Mouse (Mus musculus): ENCODE data around the gene Med26. TPM values are rescaled to one million over a fixed set of nuclear protein-coding genes. Genes with fewer than 3 reads are reported as not detected.

The Med26 gene
- polyA plus RNA-seq, 1 experiment from 2014 or later = 19.4 TPM

GRCm38 (mm10) chr8:72534888-72535287 is 13.2 kb downstream of the Med26 start:
- H3K9ac ChIP-seq = no peak overlapping the region
- no peak overlapping the region for H3K4me2 ChIP-seq (replicated peaks)
- no peak for ATAC-seq (ENCODE audit: low FRiP score, low read depth)
- H3K4me1 ChIP-seq = no peaks in the 10 kb centered on the region
- no peaks in the 10 kb centered on the region for H3K27me3 ChIP-seq
- H3K36me3 ChIP-seq = peaks cover 7% of the 10 kb centered on the region; the same call in 1 of the 2 replicates
- H3K9me3 ChIP-seq = no peaks in the 10 kb centered on the region
- no peak overlapping the region for H3K27ac ChIP-seq
- 95% methylated on average over 3 of the region's 3 CpGs for WGBS
- H3K4me3 ChIP-seq = no peak overlapping the region

GRCm38 (mm10) chr8:72532103-72532502 is 16.0 kb downstream of the Med26 start:
- no peak for ATAC-seq (ENCODE audit: low FRiP score, low read depth)
- no peak overlapping the region for H3K4me3 ChIP-seq
- peaks cover 9% of the 10 kb centered on the region for H3K36me3 ChIP-seq
- H3K27ac ChIP-seq = no peak overlapping the region
- no peak overlapping the region for H3K9ac ChIP-seq
- H3K4me1 ChIP-seq = no peaks in the 10 kb centered on the region
- no peak overlapping the region for H3K4me2 ChIP-seq (replicated peaks)
- H3K27me3 ChIP-seq = no peaks in the 10 kb centered on the region
- 94% methylated on average over 1 of the region's 1 CpGs for WGBS
- H3K9me3 ChIP-seq = no peaks in the 10 kb centered on the region

GRCm38 (mm10) chr8:72521888-72522287 is 26.2 kb downstream of the Med26 start:
- peaks cover 7% of the 10 kb centered on the region for H3K36me3 ChIP-seq
- no peak overlapping the region for H3K9ac ChIP-seq
- H3K27me3 ChIP-seq = no peaks in the 10 kb centered on the region
- no peak for ATAC-seq (ENCODE audit: low FRiP score, low read depth)
- no peak overlapping the region for H3K27ac ChIP-seq
- no peaks in the 10 kb centered on the region for H3K4me1 ChIP-seq
- no peak overlapping the region for H3K4me3 ChIP-seq
- H3K4me2 ChIP-seq (replicated peaks) = no peak overlapping the region
- H3K9me3 ChIP-seq = no peaks in the 10 kb centered on the region

- no peaks in the 10 kb centered on the region for H3K9me3 ChIP-seq
- H3K4me2 ChIP-seq (replicated peaks) = no peak overlapping the region
- no peaks in the 10 kb centered on the region for H3K4me1 ChIP-seq
- H3K9ac ChIP-seq = no peak overlapping the region
- H3K36me3 ChIP-seq = peaks cover 4% of the 10 kb centered on the region; the same call in 1 of the 2 replicates
- no peak overlapping the region for H3K27ac ChIP-seq
- H3K4me3 ChIP-seq = no peak overlapping the region
- H3K27me3 ChIP-seq = no peaks in the 10 kb centered on the region
- 76% methylated on average over 7 of the region's 7 CpGs for WGBS
- no peak for ATAC-seq (ENCODE audit: low FRiP score, low read depth)
These were observed 30.6 kb downstream of the Med26 start for GRCm38 (mm10) chr8:72517421-72517988.

- H3K4me2 ChIP-seq (replicated peaks) = no peak overlapping the region
- H3K27me3 ChIP-seq = no peaks in the 10 kb centered on the region
- H3K27ac ChIP-seq = no peak overlapping the region
- H3K36me3 ChIP-seq = peaks cover 4% of the 10 kb centered on the region; the same call in 1 of the 2 replicates
- no peak overlapping the region for H3K9ac ChIP-seq
- H3K9me3 ChIP-seq = no peaks in the 10 kb centered on the region
- 0 out of 2 replicates have a peak, but pooled peaks cover 4% of the 10 kb centered on the region for H3K4me1 ChIP-seq
- H3K4me3 ChIP-seq = no peak overlapping the region
- WGBS = 91% methylated on average over 1 of the region's 1 CpGs
- no peak for ATAC-seq (ENCODE audit: low FRiP score, low read depth)
These were observed 34.9 kb downstream of the Med26 start for GRCm38 (mm10) chr8:72513158-72513557.

GRCm38 (mm10) chr8:72512648-72513047 is 35.4 kb downstream of the Med26 start:
- ATAC-seq (ENCODE audit: low FRiP score, low read depth) = no peak
- H3K4me2 ChIP-seq (replicated peaks) = no peak overlapping the region
- H3K27ac ChIP-seq = no peak overlapping the region
- 90% methylated on average over 1 of the region's 1 CpGs for WGBS
- H3K27me3 ChIP-seq = no peaks in the 10 kb centered on the region
- peaks cover 4% of the 10 kb centered on the region; the same call in 1 of the 2 replicates for H3K36me3 ChIP-seq
- H3K4me1 ChIP-seq = peaks cover 6% of the 10 kb centered on the region; the same call in 1 of the 2 replicates
- H3K4me3 ChIP-seq = no peak overlapping the region
- H3K9ac ChIP-seq = no peak overlapping the region
- no peaks in the 10 kb centered on the region for H3K9me3 ChIP-seq

- no peak for ATAC-seq (ENCODE audit: low FRiP score, low read depth)
- Histone ChIP-seq H3K27me3 (no peaks in the 10 kb centered on the region), H3K36me3 (peaks cover 15% of the 10 kb centered on the region), H3K4me3 (no peak overlapping the region), H3K4me1 (peaks cover 23% of the 10 kb centered on the region; the same call in 1 of the 2 replicates), H3K27ac (no peak overlapping the region; the same call in 1 of the 2 replicates), H3K9me3 (no peaks in the 10 kb centered on the region), H3K4me2 (replicated peaks) (no peak overlapping the region), H3K9ac (no peak overlapping the region)
- WGBS = 86% methylated on average over 1 of the region's 1 CpGs
These were observed 40.6 kb downstream of the Med26 start for GRCm38 (mm10) chr8:72507505-72507904.

GRCm38 (mm10) chr8:72504637-72505314 is 43.3 kb downstream of the Med26 start:
- Histone ChIP-seq H3K36me3 (peaks cover 21% of the 10 kb centered on the region), H3K27me3 (no peaks in the 10 kb centered on the region), H3K27ac (no peak overlapping the region), H3K9me3 (no peaks in the 10 kb centered on the region), H3K4me3 (no peak overlapping the region), H3K9ac (no peak overlapping the region), H3K4me2 (replicated peaks) (no peak overlapping the region), H3K4me1 (peaks cover 20% of the 10 kb centered on the region; the same call in 1 of the 2 replicates)
- ATAC-seq (ENCODE audit: low FRiP score, low read depth) = no peak

GRCm38 (mm10) chr8:72504137-72504536 is 43.9 kb downstream of the Med26 start:
- H3K36me3 ChIP-seq = peaks cover 24% of the 10 kb centered on the region
- H3K4me3 ChIP-seq = no peak overlapping the region
- H3K4me1 ChIP-seq = peaks cover 20% of the 10 kb centered on the region; the same call in 1 of the 2 replicates
- H3K9ac ChIP-seq = no peak overlapping the region; the same call in 1 of the 2 replicates
- no peaks in the 10 kb centered on the region for H3K9me3 ChIP-seq
- H3K4me2 ChIP-seq (replicated peaks) = no peak overlapping the region
- no peak for ATAC-seq (ENCODE audit: low FRiP score, low read depth)
- H3K27ac ChIP-seq = no peak overlapping the region
- H3K27me3 ChIP-seq = no peaks in the 10 kb centered on the region

GRCm38 (mm10) chr8:72500521-72500931 is 47.5 kb downstream of the Med26 start:
- peaks cover 12% of the 10 kb centered on the region; the same call in 1 of the 2 replicates for H3K4me1 ChIP-seq
- no peak overlapping the region for H3K9ac ChIP-seq
- no peaks in the 10 kb centered on the region for H3K9me3 ChIP-seq
- no peak overlapping the region for H3K4me3 ChIP-seq
- 95% methylated on average over 1 of the region's 1 CpGs for WGBS
- peaks cover 45% of the 10 kb centered on the region for H3K36me3 ChIP-seq
- H3K4me2 ChIP-seq (replicated peaks) = no peak overlapping the region
- no peak for ATAC-seq (ENCODE audit: low FRiP score, low read depth)
- no peak overlapping the region for H3K27ac ChIP-seq
- no peaks in the 10 kb centered on the region for H3K27me3 ChIP-seq

- Histone ChIP-seq H3K4me3 (no peak overlapping the region), H3K27me3 (no peaks in the 10 kb centered on the region), H3K4me1 (peaks cover 12% of the 10 kb centered on the region; the same call in 1 of the 2 replicates), H3K9me3 (no peaks in the 10 kb centered on the region), H3K4me2 (replicated peaks) (no peak overlapping the region), H3K36me3 (peaks cover 53% of the 10 kb centered on the region), H3K27ac (no peak overlapping the region), H3K9ac (no peak overlapping the region)
- 82% methylated on average over 2 of the region's 2 CpGs for WGBS
- ATAC-seq (ENCODE audit: low FRiP score, low read depth) = no peak
These were observed 48.4 kb downstream of the Med26 start for GRCm38 (mm10) chr8:72499521-72500284.

GRCm38 (mm10) chr8:72498527-72498926 is 49.5 kb downstream of the Med26 start:
- H3K4me2 ChIP-seq (replicated peaks) = no peak overlapping the region
- no peak overlapping the region for H3K27ac ChIP-seq
- no peak for ATAC-seq (ENCODE audit: low FRiP score, low read depth)
- H3K4me3 ChIP-seq = no peak overlapping the region
- no peak overlapping the region for H3K9ac ChIP-seq
- peaks cover 16% of the 10 kb centered on the region for H3K4me1 ChIP-seq
- H3K36me3 ChIP-seq = peaks cover 49% of the 10 kb centered on the region
- H3K9me3 ChIP-seq = no peaks in the 10 kb centered on the region
- H3K27me3 ChIP-seq = no peaks in the 10 kb centered on the region
- 91% methylated on average over 4 of the region's 4 CpGs for WGBS

All from limb, embryonic 13.5 days (tissue).